Mouse (Mus musculus): ENCODE data around the gene Avpr1b. TPM values are rescaled to one million over a fixed set of nuclear protein-coding genes. Genes with fewer than 3 reads are reported as not detected.

Gene Avpr1b
- total and polyA plus RNA-seq, 3 experiments = 0.08 TPM; not detected in 2

DNA sequence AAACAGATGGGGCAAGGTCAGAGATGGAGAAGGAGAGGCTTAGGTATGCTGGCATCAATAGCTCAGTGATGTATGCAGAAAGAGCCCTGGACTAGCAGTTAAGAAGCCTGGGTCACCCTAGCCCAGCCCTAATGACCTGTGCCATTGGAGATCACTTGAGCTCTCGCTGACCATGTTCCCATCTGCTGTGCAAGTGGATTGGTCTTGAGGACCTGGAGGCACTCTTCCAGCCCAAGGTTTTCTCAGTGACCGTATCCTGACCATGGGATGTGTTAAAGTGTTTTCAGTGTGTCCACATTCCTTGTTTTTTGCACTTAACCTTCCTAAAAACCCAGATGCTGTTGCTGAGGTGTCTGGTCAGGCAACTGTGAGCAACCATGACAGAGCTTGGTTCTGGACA, 61.2 kb downstream of the Avpr1b start:
- TF ChIP-seq UBTF (IDR thresholded peaks at IDR 0.05; ENCODE audit: low read depth, low read length) = no peak
- no peak for TF ChIP-seq POLR2A (IDR thresholded peaks at IDR 0.05; ENCODE audit: low read depth, low read length)
- Histone ChIP-seq H3K27me3 (replicated peaks) (no peaks in the 10 kb centered on the region), H3K79me2 (replicated peaks; ENCODE audit: control insufficient read depth, extremely low read depth, insufficient read depth, poor library complexity, severe bottlenecking) (no peaks in the 10 kb centered on the region), H3K36me3 (replicated peaks in 1 of 2; ENCODE audit: control insufficient read depth in 1 of 2, insufficient read depth in 1 of 2, low read length in 1 of 2) (no peaks in the 10 kb centered on the region), H3K4me3 (replicated peaks in 1 of 3; ENCODE audit: low read depth in 2 of 3, low read length in 2 of 3, poor library complexity in 1 of 3) (no peak overlapping the region), H3K4me2 (ENCODE audit: insufficient read depth, low read depth, poor library complexity, severe bottlenecking) (no peak overlapping the region), H3K9me3 (replicated peaks; ENCODE audit: low read length) (no peaks in the 10 kb centered on the region), H3K27ac (ENCODE audit: insufficient read depth, low read depth) (no peak overlapping the region), H3K4me1 (ENCODE audit: control insufficient read depth in 1 of 2, insufficient read depth in 2 of 2) (peaks cover 0 to 32% of the 10 kb centered on the region in 2 experiments; a peak in 2 of 4 replicates), H3K9ac (ENCODE audit: insufficient read depth, low read depth) (no peak overlapping the region)
- dilution Hi-C loops (cut with MboI; ENCODE audit: extremely low pct_ligation_motif_present, extremely low pct_unique_long_range_greater_than_20kb, low sequenced_read_pairs) (no loop called here), in situ Hi-C loops (cut with MboI; ENCODE audit: low pct_ligation_motif_present, low pct_unique_long_range_greater_than_20kb, low sequenced_read_pairs) (loop anchor here (5.0 kb wide), 1 partner anchor 87 kb away; no protein-coding TSS in a partner anchor)
- no peak for DNase-seq (ENCODE audit: extremely low read depth)

DNA sequence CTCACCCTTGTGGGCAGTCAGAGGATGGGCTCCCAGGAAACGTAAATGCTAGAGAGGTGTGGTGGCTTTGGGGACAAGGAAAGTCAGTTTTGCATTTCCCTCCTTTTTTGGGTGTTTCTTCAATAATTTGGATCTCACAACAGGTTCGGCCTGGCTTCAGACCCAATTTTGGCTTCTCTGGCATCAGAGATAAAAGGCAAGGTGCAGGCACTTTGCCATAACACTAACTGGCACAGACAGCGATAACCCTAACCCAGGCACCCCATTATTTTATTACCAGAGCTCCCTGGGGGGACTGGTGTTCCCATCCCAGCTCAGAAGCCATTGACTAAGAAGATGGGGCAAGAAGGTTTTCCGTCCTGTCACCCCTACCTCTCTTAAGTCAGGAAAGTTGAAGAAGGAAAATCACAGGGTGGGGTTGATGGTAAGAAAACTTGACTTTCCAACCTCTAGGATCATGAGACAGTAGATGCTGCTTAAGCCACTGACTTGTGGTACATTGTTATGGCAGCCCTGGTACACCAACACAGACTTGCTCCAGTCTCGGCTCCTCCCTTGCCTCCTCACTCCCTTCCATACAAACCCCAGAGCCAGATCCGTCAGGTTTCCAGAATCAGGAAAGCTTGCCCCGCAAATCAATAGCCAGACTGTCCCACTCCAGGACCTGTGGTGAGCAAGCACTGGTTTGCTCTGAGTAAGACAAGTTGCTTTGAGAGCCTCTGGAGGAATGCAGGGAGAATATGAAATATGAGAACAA, 61.9 kb downstream of the Avpr1b start:
- H3K27me3 ChIP-seq (replicated peaks) = no peaks in the 10 kb centered on the region
- H3K9ac ChIP-seq (ENCODE audit: insufficient read depth, low read depth) = no peak overlapping the region
- TF ChIP-seq CHD2 (IDR thresholded peaks at IDR 0.05; ENCODE audit: low read length) = no peak
- no peak for TF ChIP-seq MYC (IDR thresholded peaks at IDR 0.05; ENCODE audit: low read depth, low read length)
- TF ChIP-seq NRF1 (IDR thresholded peaks at IDR 0.05; ENCODE audit: low read depth, low read length) = no peak
- no peak for TF ChIP-seq POLR2A (IDR thresholded peaks at IDR 0.05; ENCODE audit: low read depth, low read length)
- no peak for TF ChIP-seq GABPA (IDR thresholded peaks at IDR 0.05; ENCODE audit: insufficient replicate concordance, low read depth, low read length)
- TF ChIP-seq PAX5 (IDR thresholded peaks at IDR 0.05; ENCODE audit: low read length) = no peak
- no peak for TF ChIP-seq USF2 (conservative IDR thresholded peaks at IDR 0.05; ENCODE audit: low read depth, low read length)
- TF ChIP-seq ZNF384 (IDR thresholded peaks at IDR 0.05; ENCODE audit: low read depth, low read length) = no peak
- no peak for TF ChIP-seq HCFC1 (IDR thresholded peaks at IDR 0.05; ENCODE audit: low read depth, low read length)
- TF ChIP-seq E2F4 (IDR thresholded peaks at IDR 0.05; ENCODE audit: insufficient replicate concordance, low read depth, low read length) = no peak
- no peak for TF ChIP-seq NELFE (IDR thresholded peaks at IDR 0.05; ENCODE audit: low read depth, low read length)
- TF ChIP-seq JUND (conservative IDR thresholded peaks at IDR 0.05; ENCODE audit: low read depth, low read length) = no peak
- no peak for TF ChIP-seq KAT2A (IDR thresholded peaks at IDR 0.05; ENCODE audit: insufficient replicate concordance, low read length)
- no peak for TF ChIP-seq TBP (conservative IDR thresholded peaks at IDR 0.05; ENCODE audit: low read depth, low read length)
- no peak for DNase-seq (ENCODE audit: extremely low read depth)
- H3K27ac ChIP-seq (ENCODE audit: insufficient read depth, low read depth) = no peak overlapping the region
- no peaks in the 10 kb centered on the region for H3K36me3 ChIP-seq (replicated peaks in 1 of 2; ENCODE audit: control insufficient read depth in 1 of 2, insufficient read depth in 1 of 2, low read length in 1 of 2)
- peaks cover 0 to 26% of the 10 kb centered on the region in 2 experiments; a peak in 2 of 4 replicates for H3K4me1 ChIP-seq (ENCODE audit: control insufficient read depth in 1 of 2, insufficient read depth in 2 of 2)
- dilution Hi-C loops (cut with MboI; ENCODE audit: extremely low pct_ligation_motif_present, extremely low pct_unique_long_range_greater_than_20kb, low sequenced_read_pairs) (no loop called here), in situ Hi-C loops (cut with MboI; ENCODE audit: low pct_ligation_motif_present, low pct_unique_long_range_greater_than_20kb, low sequenced_read_pairs) (loop anchor here (5.0 kb wide), 1 partner anchor 86 kb away; no protein-coding TSS in a partner anchor)
- no peak overlapping the region for H3K4me2 ChIP-seq (ENCODE audit: insufficient read depth, low read depth, poor library complexity, severe bottlenecking)
- H3K79me2 ChIP-seq (replicated peaks; ENCODE audit: control insufficient read depth, extremely low read depth, insufficient read depth, poor library complexity, severe bottlenecking) = no peaks in the 10 kb centered on the region
- H3K9me3 ChIP-seq (replicated peaks; ENCODE audit: low read length) = no peaks in the 10 kb centered on the region
- no peak overlapping the region for H3K4me3 ChIP-seq (replicated peaks in 1 of 3; ENCODE audit: low read depth in 2 of 3, low read length in 2 of 3, poor library complexity in 1 of 3)

Other genes with a start within 250 kb of the Avpr1b start
- 19.9 and 28.1 TPM in 2 replicates for gene Srgap2, start 71.9 kb upstream of the Avpr1b start, total RNA-seq (2012; rRNA removed)
- 8.9 and 9.7 TPM in 2 replicates for gene Srgap2, start 71.9 kb upstream of the Avpr1b start, total RNA-seq (2014; rRNA removed)
- 21.6 and 26.8 TPM in 2 replicates for gene Srgap2, start 71.9 kb upstream of the Avpr1b start, polyA plus RNA-seq (2012; ENCODE audit: insufficient read length, low read depth)
- 10.5 and 12.7 TPM in 2 replicates for gene Fam72a, start 71.3 kb upstream of the Avpr1b start, total RNA-seq (2012; rRNA removed)
- 18.9 and 22.4 TPM in 2 replicates for gene Fam72a, start 71.3 kb upstream of the Avpr1b start, total RNA-seq (2014; rRNA removed)
- gene Fam72a, start 71.3 kb upstream of the Avpr1b start, polyA plus RNA-seq (2012; ENCODE audit: insufficient read length, low read depth) = 19.1 and 21.7 TPM in 2 replicates
- gene Ctse, start 39.1 kb downstream of the Avpr1b start, total RNA-seq (2012; rRNA removed) = 1.4 and 1.9 TPM in 2 replicates
- 1.6 and 1.7 TPM in 2 replicates for gene Ctse, start 39.1 kb downstream of the Avpr1b start, total RNA-seq (2014; rRNA removed)
- gene Ctse, start 39.1 kb downstream of the Avpr1b start, polyA plus RNA-seq (2012; ENCODE audit: insufficient read length, low read depth) = 11.6 TPM in 2 replicates
- gene Rab7b, start 89.5 kb downstream of the Avpr1b start, total RNA-seq (2012; rRNA removed) = not detected in 2 replicates
- gene Rab7b, start 89.5 kb downstream of the Avpr1b start, total RNA-seq (2014; rRNA removed) = not detected in 2 replicates
- 0.19 and 0.44 TPM in 2 replicates for gene Rab7b, start 89.5 kb downstream of the Avpr1b start, polyA plus RNA-seq (2012; ENCODE audit: insufficient read length, low read depth)
- not detected in 2 replicates for gene Slc26a9, start 144.8 kb downstream of the Avpr1b start, total RNA-seq (2012; rRNA removed)
- not detected in 2 replicates for gene Slc26a9, start 144.8 kb downstream of the Avpr1b start, total RNA-seq (2014; rRNA removed)
- 0.29 and 0.31 TPM in 2 replicates for gene Slc26a9, start 144.8 kb downstream of the Avpr1b start, polyA plus RNA-seq (2012; ENCODE audit: insufficient read length, low read depth)
- 0.17 and 0.29 TPM in 2 replicates for gene Pm20d1, start 198.1 kb downstream of the Avpr1b start, total RNA-seq (2012; rRNA removed)
- 0.09 and 0.21 TPM in 2 replicates for gene Pm20d1, start 198.1 kb downstream of the Avpr1b start, total RNA-seq (2014; rRNA removed)
- 0.19 and 0.53 TPM in 2 replicates for gene Pm20d1, start 198.1 kb downstream of the Avpr1b start, polyA plus RNA-seq (2012; ENCODE audit: insufficient read length, low read depth)
- gene Slc41a1, start 228.3 kb downstream of the Avpr1b start, total RNA-seq (2012; rRNA removed) = 8.8 and 10.4 TPM in 2 replicates
- 5.2 and 6.3 TPM in 2 replicates for gene Slc41a1, start 228.3 kb downstream of the Avpr1b start, total RNA-seq (2014; rRNA removed)
- gene Slc41a1, start 228.3 kb downstream of the Avpr1b start, polyA plus RNA-seq (2012; ENCODE audit: insufficient read length, low read depth) = 9.4 and 10.7 TPM in 2 replicates

Measured in CH12.LX (cell line).